Mouse (Mus musculus) c-Kit-positive CD71-positive TER-119-negative erythroid progenitor cells, embryonic 14.5 days (primary cell): ENCODE results near the gene Tnnt2.
A peak's percentile ranks its signal among the peaks of the same experiment; 100 is the strongest.

Source experiments
- DNase-seq: peaks from one replicate; pipeline ENCODE4 v3.0.0-alpha.2; 2013; ENCODE audit warnings: low read depth

Tnnt2 gene

DNA sequence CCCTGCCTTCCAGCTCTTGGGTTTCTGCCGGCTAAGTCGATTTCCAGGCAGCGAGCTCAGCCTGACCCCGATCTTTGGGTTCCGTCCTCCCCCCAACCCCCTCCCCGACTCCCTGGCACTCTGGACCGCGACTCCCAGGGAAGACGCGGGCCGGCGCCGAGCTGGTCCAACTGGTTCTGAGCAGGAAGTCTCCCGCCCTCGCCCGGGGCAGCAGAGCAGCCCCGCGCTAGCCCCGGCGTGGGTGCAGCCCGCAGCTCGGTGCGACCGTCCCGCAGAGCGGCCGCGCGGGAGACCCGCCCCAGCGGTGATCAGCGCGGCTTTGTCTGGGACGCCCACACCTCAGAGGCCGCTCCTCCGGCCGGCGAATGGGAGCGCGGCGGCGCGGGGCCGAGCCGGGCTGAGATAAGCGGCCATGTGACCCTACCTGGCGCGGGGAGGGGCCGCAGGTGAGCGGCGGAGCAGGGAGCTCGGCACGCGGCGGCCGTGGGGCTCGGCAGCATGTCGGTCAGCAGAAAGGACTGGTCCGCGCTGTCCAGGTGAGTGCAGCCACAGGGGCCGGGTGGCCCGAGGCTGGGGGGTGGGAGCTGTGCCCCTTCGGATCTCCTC, 17.6 kb upstream of the Tnnt2 start, which contains the start of gene Lad1:
Lad1 (plus strand) TSS at position 118 of the 606 bp plus-strand sequence.
- no peak for DNase-seq

DNA sequence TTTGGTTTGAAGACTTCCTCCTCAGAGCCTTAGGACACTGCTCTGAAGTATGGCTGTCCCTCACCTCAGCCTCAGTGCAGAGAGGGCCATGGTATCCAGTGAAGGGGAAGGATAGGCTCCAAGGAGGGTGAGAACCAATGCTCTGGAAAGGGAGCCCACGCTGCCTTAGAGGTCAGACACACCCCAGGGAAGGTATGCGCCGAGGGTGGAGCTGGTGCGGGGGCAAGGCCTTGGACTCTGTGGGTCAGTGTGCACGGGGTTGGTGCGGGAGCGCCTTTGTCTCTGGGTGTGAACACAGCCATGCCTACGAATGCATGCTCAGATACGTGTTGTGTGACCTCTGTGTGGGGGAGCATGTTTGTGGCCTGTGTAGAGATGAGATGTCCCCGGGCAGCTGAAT, 16.1 kb upstream of the Tnnt2 start:
- no peak for DNase-seq

DNA sequence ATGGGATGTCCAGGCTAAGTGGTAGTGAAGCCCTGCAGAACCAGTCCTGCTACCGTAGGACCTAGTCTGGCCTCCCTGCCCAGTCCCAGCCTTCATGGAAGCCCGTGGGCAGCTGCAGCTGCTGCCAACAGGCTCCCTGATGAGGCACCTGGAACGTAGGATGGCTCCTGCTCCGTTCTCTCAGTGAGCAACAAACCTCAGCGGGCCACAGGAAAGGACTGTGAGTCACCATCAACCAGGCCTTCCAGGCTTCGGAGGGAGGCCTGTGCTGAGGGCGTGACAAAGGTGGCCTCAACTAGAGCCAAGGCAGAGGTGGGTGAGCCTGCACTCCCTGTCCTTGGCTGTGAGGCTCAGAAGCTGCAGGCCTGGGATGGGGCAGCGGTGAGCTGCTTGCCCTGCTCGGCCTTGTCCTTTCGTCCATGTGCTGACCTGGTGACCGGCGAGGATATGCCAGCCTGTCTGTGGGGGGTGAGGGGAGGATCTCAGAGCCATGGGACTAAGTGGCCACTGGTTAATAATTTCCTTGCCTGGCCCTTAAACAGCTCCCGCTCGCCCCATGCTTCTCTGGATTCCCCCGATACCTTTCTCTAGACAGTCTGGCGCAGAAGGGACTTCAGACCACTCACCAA, 15.3 kb upstream of the Tnnt2 start:
- DNase-seq, result no peak

DNA sequence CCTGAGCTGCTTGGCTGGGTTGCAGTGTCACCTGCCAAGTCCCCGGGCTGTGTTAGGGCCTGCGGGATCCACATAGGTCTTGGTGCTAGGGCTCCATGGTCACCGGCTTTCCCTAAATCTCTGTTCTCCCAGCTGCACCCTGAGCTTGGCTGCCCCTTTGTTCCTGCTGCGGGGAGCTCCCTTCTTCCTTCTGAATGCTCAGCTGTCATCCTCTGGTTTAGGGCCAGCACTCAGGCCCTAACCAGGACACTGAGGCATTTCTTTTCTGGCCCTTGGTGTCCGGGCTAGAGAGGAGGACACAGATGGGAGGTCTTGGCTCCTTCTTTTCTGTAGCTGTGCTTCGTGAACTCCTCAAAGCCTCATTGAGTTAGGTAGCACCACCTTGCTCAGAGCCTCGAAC, 14.4 kb upstream of the Tnnt2 start:
- no peak for DNase-seq

DNA sequence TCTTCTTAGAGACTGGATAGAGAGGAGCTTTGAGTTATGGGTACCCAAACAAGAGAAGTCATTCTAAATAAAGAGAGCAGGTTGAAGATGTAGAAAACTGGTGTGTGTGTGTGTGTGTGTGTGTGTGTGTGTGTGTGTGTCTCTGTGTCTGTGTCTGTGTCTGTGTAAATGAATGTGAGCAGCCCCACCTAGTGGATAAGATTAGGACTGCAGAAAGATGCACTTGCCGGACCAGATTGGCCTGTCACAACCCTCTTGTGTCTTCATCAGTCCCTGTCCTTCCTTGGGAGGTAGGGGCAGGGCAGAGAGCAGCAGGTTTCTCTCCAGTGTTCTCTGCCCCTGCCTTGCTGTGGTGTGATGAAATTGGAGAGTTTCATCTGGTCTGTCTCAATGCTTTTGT, 7.2 kb upstream of the Tnnt2 start:
- DNase-seq, result peak; percentile 44

DNA sequence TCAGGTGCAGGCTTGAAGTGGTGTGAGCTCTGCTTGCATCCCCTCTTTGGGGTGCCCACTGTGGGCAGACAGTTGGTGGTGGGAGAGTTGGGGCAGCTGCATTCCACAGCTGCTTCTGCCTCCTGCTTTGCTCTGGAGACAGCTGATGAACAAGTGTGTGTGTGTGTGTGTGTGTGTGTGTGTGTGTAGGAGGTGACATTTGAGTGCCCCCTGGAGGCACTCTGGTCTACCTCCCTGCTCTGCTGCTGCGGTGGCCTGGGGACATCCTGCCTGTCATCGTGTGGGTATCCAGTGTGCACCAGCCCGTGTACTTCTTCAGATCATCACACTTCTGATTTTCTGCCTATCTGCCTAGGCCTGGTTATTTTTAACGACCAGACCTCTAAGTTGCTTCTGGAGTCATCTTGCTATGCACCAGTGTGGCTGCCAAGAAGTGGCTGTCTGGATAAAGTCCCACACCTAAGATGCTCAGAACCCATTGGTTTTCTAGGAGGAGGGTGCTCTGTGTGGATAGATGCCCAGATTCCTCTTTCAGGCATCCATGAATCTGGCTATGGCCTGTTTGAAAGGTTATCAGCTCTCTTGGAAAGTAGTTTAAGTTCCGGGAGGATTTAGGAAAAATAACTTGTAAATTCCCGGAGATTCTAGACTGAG, 1.8 kb upstream of the Tnnt2 start:
- no peak for DNase-seq

DNA sequence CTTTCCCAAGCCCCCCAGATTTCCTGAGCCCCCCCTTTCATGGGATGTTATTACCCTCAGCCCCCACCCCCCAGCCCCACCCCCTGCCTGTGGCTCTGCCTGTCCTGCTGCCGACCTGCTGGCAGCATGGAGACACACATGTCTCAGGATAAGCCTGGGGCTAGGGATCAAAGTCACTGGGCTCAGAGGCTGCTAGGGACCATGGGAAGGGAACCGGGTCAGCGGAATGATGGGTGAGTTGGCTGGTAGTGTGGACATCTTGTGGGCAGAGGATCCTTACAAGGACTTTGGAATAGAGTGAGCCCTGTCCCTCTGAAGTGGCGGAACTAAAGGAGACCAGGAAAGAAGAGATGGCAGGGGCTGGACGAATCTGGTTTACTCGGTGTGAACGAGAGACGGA, 1.2 kb upstream of the Tnnt2 start:
- DNase-seq, result no peak

DNA sequence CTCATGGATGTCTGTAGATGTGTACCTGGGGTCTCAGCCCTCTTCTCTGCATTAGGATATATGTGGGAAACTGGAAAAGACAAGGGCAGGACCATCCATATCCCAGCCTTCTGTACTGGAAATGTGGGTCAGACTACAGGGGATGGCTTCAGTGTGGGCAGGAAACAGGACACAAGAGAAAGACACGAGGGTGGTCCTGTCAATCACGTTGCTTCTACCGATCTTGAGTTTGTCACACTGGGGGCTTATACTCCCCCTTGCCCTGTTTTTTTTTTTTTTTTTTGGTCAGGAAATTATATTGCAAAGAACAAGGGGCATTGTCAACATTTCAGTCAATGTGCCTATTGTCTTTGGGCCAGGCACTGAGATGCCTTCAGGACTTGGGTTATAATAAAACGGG, 2.5 kb downstream of the Tnnt2 start:
- DNase-seq, result no peak

DNA sequence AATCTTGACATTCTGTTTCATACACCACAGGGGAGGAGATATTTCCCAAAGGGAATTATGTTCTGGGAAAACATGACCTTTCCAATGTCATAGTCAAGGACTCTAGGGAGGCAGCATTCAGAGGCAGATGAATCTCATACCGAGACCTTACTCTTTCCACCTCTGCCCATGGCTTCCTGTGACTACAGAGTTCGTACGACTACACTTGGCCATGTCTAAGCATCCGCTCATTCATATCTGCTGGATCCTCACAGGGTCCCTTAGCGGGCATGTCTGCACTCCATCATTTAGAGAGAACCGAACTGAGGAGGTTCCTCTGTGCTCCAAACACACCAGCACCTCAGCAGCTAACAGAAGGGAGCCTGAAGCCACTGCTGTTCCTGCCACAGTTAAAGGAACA, 2.9 kb downstream of the Tnnt2 start:
- DNase-seq, result no peak

DNA sequence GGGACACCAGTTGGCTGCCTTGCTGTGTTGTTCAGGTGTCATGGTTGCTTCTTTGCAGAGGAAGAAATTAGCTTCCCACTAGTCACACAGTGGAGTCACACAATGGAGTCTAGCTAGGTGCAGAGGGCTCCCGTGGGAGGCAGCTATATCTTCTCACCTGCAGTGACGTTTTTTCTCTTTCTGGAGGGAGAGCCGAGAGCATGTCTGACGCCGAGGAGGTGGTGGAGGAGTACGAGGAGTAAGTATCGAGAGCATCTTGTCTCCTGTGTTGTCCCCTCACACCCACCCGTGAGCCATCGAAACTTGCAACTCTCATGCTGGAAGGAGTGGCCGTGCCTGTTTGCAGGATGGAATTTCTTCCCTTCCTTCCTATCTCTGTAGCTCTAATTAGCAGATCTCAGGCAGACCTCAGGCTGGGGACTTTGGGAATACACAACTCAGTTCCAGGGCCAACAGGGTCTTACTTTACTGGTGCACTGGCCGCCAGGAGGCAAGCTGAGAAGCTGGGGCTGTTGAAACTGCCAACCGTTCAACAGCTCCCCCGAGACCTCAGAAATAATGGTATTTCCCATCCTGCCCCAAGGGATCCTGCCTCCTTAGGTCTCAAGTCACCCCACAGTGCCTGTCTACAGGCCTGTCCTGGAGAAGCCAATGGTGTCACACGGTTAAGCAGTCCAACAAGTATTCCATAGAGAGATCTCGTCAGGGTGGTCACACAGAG, 4.7 kb downstream of the Tnnt2 start:
- DNase-seq, result no peak

DNA sequence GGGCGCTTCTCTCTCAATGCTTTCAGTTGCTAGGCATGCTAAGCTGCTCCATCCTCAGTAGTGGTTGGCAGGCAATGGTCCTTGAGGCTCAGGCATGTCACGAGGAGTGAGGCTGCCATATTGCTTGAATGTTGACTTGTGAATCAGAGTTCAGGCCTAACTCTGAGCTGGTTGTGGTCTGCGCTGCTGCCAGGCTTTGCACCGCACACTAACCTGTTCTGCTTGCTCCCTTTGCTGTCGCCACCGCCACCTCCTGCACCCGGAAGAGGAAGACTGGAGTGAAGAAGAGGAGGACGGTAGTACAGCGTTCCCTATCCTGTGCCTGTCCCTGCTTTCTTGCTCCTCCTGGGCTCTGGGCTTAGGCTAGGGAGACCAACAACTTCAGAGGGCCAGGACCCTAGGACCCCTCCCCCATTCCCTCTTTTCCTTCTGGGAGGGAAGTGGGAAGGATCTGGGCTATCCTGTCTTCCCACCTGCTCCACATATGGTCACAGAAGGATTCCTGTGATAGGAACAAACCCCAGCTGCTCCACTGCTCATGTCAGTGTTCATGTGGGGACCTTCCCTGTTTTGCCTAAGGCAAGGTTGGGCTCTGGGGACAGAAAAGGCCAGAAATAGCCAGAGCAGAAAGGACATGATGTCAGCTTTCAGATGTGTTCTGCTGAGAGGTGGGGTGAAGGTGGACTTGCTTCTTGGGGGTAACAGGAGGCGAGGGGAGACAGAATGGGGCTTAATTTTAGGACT, 7.5 kb downstream of the Tnnt2 start:
- no peak for DNase-seq

DNA sequence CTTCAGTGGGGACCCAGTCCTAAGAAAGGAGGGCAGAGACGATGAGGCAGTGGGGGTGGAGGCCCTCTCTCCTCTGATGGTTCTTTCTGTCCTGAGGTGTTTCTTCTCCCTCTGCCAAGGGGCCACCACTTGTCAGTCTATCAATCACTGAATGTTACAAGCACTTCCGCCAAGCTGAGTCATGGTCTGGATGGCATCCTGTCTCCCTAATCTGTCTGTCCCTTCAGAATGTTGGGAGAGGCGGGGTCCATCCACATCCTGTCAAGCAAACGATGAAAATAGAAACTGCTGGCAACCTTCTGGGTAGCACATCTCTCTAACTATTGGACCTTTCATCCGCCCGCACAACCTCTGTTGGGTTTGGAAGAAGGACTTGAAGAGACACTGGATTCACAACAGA, 8.3 kb downstream of the Tnnt2 start:
- no peak for DNase-seq

DNA sequence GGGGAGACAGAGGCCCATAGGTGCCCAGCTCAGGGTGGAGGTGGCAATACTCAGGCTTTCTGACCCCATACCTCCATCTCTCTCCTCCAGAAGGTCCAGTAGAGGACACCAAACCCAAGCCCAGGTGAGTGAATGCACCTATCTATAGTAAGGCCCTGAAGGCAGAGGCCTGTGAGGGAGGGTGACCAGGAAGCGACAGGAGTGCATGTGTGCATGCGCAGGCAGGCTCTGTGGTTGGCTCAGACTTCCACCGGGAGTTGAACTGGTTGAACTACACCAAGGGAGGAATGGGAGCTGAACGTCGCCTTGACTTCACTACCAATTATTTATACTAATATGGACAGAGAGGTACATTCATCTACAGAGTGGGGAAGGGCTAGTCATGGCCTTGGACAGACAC, 10.5 kb downstream of the Tnnt2 start:
- DNase-seq, result no peak

DNA sequence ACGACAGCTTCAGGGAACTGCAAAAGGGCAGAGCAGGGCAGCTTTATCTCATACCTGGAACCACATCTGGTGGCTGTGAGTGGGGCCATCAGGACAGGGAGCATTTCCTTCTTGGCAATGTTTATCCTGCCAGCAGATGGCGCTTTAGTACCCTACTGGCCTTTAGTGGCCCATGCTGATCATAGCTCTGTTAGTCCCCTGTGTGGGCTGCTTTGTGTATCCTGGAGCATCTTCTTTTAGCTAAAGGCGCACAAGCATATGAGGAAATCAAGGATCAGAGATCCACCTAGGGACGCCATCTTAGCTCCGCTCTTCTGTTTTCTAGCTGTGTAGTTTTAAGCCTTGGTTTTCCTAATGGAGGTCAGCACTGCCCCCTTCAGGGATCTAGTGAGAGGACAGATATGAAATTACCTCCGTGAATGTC, 11.0 kb downstream of the Tnnt2 start:
- DNase-seq, result peak; percentile 67

DNA sequence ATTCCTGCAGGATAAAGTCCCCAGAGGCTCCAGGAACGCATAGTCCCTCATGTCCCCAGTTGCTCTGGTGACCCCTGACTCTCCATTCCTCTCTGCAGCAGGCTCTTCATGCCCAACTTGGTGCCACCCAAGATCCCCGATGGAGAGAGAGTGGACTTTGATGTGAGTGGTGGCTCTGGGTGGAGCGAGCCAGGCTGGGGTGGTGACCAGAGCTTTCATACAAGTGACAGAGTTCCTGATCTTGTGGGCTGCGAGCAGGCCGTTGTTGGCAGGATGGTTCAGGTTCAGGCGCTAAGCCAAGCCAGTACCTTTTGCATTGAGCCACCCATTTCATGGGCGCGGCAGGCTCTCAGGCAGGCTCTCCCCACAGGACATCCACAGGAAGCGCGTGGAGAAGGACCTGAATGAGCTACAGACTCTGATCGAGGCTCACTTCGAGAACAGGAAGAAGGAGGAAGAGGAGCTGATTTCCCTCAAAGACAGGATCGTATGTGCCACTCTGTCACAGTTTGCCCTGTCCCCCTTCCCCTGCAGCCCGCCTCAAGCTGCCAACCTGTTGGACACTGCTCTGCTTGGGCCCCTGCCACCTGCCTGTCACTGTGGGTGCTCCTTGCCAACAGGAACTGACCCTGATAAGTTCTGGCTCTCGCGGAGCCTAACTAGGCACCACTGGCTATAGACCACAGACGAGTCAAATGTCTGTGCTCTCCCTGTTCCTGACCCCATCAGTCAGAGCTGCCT, 11.6 kb downstream of the Tnnt2 start:
- no peak for DNase-seq

DNA sequence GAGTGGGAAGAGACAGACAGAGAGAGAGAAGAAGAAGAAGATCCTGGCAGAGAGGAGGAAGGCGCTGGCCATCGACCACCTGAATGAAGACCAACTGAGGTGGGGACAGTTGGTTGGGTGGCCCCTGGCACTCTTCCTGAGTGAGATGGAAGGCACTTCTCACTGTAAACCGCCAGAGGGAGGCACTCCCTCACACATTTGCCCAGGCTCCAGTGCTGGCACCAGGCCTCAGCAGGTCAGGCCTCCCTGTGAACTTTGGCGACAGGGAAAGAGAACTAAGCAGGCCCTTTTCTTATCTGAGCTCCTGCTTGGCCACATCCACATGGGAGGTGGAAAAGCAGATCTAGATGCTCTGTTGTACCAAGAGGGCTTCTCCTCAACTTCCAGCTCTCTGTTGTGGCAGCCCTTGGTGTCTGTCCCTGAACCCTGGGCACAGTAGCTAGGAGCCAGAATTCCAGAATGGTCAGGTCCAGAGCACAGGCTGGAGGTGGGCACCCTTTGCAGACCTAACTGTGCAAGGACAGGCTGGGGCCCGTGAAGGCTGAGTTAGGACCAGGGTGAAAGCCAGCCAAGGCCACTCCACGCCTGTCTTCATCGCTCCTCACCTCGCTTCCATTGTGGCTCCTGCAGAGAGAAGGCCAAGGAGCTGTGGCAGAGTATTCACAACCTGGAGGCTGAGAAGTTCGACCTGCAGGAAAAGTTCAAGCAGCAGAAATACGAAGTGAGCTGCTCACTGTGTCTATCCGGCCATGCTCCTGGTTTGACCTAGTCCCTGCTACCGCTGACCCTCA, 14.8 kb downstream of the Tnnt2 start:
- DNase-seq, result no peak

DNA sequence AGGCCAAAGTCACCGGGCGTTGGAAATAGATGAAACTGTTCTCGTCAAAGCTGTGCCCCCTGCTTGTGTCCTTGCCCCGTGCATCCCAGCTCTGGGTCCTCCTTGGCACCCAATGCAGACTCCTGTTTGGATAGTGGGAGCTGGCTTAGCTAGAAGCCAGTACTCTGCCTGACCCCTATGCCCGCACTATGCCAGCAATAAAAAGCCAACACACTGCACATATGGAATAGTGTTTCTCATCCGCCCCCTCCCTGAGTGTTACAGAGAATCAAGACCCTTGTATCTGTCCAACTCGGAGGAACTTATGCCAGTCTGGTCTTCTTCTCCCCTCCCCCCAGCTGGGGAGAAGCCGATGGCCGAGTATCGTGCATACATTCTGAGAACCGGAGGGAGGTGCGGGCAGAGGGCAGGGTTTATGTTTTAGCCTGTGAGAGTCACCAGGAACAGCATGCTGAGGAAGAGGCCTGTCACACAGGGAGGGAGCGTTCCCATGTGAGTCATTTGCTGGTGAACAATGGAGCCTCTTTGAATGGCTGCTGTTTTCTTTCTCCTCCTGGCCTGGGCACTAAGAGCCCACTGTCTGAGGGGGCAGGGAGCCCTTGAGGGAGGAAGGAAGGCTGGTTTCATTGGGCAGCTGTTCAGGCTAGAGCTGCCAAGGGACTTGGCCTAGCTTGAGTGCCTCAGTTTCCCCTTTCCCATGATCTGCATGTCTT, 16.0 kb downstream of the Tnnt2 start:
- DNase-seq, result no peak

DNA sequence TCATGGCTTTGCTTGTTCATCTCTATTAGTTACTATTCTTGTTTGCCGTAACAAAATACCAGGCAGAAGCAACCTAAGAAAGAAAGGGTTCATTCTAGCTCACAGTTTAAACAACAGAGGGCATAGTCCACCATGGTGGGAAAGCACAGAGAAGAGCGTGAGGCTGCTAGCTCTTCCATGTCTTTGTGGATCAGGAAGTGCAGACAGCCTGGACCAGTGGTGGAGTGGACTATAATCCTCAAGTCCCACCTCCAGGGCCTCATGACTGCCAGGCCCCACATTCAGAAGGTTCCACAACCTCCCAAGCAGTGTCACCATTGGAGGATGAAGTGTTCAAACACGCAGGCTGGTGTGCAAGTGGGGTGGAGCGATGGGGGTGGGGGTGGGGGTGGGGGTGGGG, 17.0 kb downstream of the Tnnt2 start:
- no peak for DNase-seq

DNA sequence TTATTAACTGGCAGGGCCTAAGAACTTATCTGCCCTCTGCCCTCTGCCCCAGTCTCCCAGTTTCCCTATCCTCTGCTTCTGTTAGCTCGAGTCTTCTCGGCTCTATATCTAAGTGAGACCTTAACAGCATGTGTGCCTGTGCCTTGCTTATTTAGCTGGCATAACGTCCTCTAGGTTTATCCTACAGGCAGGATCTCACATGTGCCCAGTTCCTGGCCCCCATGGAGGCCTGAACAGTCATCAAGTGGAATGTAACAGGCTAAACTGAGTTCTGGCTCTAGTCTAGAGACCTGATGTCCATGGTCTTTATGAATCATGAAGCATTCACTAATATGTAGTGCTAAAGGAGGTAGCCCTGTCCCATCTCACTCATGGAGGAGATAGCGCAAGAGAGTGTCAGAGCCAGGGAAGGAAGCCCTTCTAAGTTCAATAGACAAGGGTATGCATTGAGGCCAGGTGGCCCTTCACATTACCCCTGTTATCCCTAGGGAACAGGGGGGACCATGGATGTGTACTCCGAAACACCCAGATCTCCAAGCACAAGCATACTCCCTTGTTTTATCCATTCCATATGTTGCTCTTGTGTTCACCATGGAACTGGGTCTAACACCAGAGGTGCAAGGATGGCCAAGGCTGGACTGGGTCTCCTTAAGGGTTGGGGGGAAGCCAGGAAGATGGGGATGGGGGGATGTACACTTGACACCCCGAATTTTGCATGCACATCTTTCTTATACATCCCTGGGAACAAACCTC, 18.6 kb downstream of the Tnnt2 start:
- no peak for DNase-seq

DNA sequence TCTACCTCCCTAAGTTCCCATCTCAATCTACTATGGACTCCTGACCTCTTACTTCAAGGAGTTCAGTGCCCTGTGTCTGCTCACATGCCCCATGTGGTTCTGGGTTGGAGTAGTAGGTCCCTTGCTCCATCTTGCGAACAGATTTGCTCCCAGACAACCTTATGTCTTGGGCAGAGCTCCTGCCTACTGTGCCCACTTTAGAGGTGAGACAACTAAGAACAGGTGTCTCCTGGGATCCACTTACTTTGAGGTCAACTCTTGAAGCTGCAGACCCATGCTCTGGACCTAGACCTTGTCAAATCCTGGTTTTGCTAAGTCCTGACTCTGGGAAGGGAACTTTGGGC, 19.2 kb downstream of the Tnnt2 start:
- no peak for DNase-seq
